Mouse (Mus musculus) gastrocnemius, adult 18-20 months (tissue): Measurements from ENCODE around the gene Fbln7. TPM values are rescaled to one million over a fixed set of nuclear protein-coding genes. Genes with fewer than 3 reads are reported as not detected.
A peak's percentile ranks its signal among the peaks of the same experiment; 100 is the strongest.

Experiments used
- DNase-seq: peaks from one replicate; pipeline ENCODE4 v3.0.0; 2021; ENCODE audit warnings: low spot score
- long read RNA-seq, 2 experiments: library from polyadenylated mRNA; stranded (forward); transcript quantifications; one replicate each; pipeline ENCODE4 v2.0.0; 2021
- total RNA-seq, 2 experiments: library from RNA; stranded (reverse); gene quantifications; 2 replicates each; pipeline ENCODE4 v1.2.3; 2021

Gene Fbln7
- total RNA-seq, result 1 to 10 TPM; 2.0 to 3.1 TPM
- long read RNA-seq, experiment 1, transcript Fbln7-201 (8 exons, 2,905 nt), result major isoform, 6 of 6 reads
- long read RNA-seq, experiment 1, partial matches to known transcripts, result 0 of 6 reads
- long read RNA-seq, experiment 1, other reads (novel, unspliced or antisense), result 0 of 6 reads
- long read RNA-seq, experiment 2, partial matches to known transcripts, result 0 of 2 reads
- long read RNA-seq, experiment 2, other reads (novel, unspliced or antisense), result 0 of 2 reads

DNA sequence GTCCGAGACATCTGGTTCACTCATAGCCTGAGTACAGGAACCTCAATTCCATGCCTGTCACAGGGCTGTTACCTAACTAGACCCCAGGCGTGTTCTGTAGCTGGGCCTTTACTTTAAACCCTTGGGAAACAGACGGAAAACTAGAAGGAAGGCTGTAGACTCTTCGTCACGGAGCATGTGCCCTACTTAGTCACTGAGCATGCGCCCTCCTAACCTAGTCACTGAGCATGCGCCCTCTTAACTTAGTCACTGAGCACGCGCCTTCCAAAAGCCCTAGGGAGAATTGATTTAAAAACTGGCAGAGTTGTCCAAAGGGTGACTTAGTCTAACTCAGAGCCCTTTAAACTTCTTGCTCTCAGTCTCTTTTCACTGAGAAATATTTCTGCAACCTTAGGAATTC is at the start of gene Fbln7:
Fbln7 (plus strand) TSS at position 346 of the 400 bp plus-strand sequence.
- DNase-seq, result no peak

DNA sequence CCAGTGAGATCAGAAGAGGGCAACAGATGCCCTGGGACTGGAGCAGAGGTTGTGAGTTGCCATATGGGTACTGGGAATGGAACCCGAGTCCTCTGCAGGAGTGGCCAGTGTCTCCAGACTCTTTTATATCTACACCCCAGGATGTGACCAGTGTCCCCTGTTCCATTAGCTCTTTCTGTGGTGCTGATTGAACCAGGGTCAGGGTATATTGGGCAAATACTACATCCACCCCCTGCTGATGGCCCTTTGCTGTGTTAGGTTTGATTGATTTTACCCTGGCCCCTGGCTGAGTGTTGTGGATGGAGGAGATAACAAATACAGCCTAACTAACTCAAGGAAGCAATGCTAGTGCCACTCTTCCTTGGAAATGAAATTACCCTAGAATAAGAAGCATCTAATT is 46.5 kb upstream of the Fbln7 start:
- DNase-seq, result no peak

DNA sequence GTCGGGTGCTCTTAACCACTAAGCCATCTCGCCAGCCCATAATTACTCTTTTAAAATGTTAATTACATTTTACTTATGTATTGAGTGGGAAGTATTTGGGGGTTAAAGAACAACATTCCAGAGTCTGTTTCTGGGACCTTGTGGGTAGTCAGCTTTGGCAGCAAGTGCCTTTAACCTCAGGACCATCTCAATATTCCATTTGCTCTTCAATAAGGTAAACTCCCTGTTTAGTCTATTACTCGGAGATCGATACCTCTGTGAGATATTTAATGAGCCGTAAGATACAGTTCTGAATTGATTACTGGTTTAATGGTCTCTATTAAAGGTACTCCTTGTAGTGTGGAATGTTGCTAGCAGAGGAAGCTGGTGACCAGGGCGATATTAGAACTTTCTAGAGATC is 45.9 kb upstream of the Fbln7 start:
- DNase-seq, result no peak

DNA sequence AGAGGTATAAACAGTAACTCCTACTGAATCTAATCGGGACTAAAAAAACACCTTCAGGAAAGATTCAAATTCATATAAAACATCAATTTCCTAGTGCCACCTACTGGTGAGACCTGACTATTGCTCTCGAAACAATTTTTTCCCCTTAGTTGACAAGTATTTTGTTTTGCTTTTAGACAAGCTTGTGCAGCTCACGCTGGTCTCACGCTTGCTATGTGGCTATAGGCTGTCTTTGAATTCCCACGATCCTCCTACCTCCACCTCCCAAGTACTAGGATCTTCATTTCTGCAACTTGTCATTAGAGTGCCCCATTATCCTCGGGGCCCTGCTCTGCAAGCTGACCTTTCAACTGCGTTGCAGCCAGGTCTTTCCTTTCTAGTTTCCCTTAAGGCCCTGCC is 45.4 kb upstream of the Fbln7 start:
- DNase-seq, result peak; percentile 75

DNA sequence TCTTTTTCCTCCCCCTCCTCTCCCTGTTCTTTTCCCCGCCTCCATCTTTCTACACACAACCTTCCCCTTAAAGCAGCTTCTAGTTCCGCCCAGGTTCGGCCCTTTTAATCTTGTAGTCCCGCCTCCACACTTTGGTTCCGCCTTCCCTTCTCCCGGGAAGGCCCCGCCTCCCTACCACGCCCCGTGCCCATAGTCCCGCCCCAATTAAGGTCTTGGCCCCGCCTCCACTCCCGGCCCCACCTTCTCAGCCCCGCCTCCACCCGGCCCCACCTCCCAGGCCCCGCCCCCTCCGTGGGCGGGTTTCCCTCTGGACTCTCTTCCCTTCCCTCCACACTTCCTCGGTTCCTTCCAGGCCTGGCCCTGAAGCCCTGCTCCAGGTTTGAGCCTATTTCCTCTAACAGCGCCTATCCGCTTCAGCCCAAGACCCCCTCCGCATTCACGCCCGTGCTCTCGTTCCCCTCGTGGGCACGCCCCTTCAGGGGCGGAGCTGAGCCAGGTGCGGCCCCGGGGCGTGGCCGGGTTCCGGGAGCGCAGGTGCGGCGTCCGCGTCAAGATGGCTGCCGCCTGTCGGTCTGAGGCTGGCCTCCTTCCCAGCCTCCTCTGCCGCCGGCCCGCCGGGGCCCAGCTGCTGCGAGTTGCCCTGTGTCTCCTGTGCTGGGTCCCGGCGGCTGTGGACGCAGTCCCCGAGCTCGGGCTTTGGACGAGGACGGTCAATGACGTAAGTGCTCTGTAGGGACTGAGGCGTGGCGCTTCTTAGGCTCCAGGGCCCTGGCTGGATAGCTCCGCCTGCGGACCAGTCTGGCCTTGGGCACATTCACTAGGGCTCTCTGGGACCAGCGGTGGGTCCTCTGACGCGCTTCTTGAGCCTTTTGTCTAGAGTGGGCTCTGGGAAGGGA is 44.7 kb upstream of the Fbln7 start, which contains the start of gene Tmem87b:
Tmem87b (plus strand) TSS at position 333 of the 896 bp plus-strand sequence.
- peak; percentile 96 for DNase-seq

DNA sequence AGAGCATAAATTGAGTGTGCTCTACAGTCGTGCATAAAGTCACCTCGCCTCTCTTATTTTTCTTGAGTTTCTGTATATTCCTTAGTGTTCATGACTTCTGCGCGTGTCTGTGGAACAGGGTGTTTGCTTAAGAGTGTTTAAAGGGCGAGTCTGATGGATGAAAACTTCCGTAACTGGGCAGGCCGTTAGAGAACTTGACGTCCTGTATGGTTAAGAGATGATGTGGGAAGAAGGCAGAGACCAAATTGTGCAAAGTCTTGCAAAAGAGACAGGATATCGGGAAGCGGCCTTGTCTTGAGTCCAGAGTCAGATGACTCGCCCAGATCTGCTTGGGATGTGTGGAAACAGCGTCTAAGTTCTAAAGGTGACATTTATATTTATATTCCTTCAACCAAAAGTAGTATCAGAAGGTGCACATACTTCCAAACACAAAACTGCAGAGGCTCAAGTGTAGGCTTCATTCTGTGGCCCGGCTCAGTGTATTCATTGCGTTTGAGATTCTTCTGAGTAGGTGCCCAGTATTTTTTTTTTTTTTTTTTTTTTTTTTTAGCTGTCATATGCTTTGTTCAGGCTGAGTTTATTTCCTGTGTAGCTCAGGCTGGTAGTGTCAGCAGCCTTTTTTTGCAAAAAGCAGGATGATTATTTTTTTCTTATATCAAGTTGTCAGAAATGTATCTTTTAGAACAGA is 43.7 kb upstream of the Fbln7 start:
- DNase-seq, result peak; percentile 18

DNA sequence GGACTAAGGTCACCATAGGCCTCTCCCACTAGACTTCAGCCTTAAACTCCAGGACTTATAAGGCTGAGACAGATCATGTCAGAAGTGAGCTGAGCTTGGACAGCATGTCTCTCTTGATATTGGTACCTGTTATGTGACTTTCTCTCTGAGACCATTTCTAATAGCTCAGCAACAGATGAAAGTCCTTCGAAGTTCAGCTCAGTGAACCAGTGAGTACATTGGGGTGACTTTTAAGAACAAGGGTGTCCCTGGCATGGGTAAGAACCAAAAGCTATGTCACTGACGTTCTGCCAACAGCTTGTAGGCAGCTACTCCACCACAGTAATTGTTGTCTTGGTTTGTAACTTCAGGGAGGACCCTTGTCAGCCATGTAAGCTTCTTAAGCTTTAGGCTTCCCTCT is 42.1 kb upstream of the Fbln7 start:
- DNase-seq, result no peak

DNA sequence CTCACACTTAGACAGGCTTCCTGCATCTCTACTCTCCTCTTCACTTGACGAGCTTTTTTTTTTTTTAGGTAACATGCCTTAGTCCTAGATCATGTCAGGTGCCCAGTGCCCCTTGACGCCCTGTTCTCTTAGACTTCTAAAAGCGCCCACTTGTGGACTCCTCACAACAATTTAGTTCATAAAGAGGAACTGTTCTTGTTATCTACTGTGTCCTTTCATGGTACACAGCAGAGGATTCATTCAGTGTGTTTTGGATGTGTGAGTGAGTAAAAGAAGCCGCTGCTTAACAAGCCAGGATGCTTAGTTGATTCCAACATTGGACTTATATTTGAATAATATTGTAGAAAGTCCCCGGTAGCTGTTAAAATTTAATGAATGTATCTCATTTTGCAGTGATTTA is 38.9 kb upstream of the Fbln7 start:
- DNase-seq, result no peak

DNA sequence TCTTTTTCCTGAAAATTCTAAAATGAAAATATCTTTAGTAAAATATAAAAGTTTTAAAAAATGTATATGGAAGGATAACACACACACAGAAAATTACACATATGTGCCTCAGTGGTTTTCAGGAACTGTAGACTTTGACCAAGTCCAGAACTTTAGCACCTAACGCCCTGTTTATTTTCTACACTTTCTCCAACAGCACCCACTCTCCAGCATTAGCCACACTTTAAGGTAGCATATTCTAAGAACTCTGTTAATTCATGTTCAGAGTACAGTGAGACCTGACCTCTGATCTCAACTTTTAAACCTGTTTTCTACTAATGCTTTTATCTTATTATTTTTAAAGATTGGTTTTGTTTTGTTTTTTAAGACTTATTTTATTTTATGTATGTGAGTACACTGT is 35.0 kb upstream of the Fbln7 start:
- no peak for DNase-seq

DNA sequence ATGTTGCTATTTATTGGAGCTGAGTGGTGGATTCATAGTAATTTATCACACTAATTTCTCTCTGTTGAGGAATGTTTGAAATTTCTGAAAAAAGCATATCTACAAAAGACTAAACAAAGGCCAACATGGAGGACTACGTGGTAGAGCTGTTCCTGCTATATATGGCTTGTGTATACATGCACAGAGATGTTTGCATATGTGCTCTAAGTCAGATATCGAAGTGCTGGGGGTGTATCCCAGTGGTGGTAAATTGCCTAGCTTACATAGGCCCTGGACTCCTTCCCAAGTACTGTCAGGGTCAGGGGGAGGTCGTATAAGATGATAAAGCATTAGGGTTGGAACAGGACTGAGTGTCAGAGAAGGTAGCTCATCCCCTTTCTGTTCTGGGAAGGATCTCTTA is 30.2 kb upstream of the Fbln7 start:
- DNase-seq, result no peak

DNA sequence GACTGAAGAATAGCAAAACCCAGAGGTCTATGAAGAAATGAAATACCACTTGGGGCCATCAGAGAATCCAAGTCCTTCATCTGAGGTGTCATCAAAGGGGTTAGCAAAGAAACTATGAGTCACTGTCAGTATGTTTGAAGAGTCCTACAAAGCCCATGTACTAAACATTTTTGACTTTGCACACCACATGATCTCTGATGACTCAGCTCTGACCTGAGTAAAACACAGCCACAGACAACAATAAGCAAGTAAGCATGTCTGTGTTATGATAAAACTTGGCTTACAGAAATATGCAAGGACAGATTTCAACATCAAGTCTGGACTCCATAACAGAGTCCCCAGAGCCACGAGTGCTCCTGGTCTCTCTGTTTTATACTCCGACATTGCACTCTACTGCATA is 29.7 kb upstream of the Fbln7 start:
- no peak for DNase-seq

DNA sequence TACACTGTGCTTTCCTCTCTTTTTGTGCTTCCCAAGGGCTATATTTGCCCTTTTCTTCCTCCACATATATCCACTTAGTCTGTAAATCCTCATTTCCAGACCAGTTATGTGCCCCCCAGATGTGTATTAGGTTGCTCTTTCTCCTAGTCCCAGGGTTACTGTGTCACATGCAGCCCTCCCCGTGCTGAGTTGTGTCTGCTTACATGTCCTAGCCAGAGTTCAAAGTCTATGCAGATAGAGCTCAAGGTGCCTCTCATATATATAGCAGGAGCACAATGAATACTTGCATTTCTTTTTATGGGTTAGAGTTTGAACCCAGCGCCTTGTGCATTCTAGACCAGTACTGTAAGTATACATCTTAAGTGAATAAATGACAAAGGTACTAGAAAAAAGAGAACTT is 29.3 kb upstream of the Fbln7 start:
- DNase-seq, result no peak

DNA sequence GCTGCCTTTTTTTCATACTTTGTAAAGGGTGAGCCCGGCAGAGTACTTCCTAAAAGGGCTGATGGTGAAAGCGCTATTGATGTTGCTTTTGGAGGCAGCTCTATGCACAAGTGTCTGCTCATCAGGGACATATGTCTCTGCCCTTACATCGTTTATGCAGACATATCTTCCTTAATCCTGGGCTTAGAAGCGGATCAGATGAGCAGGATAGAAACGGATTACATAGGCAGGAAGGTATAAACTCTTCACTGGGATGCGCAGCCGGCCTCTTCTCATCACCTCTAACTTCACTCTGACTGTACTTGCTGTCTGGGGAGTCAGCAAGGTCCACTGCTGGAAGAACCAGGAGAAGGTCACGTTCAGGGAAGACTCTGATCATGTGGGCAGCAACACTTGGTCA is 25.2 kb upstream of the Fbln7 start:
- DNase-seq, result no peak

DNA sequence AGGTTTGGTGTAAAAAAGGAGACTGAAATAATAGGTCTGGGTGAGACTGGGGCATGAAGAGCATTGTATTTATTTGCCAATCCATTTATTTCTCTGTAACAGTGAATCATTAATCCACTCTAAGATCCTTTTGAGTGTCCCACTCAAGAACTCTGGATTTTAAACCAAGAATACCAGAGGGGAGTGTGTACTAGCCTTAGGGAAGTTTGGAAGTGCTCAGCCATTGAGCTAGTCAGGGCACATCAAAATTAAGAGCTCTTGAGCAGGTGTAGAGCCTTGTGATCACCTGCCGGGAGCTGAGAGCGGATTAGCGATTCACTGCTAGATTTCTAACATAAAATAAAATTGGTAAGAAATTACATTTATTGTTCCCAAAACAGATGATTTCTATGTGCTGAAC is 24.2 kb upstream of the Fbln7 start:
- no peak for DNase-seq

DNA sequence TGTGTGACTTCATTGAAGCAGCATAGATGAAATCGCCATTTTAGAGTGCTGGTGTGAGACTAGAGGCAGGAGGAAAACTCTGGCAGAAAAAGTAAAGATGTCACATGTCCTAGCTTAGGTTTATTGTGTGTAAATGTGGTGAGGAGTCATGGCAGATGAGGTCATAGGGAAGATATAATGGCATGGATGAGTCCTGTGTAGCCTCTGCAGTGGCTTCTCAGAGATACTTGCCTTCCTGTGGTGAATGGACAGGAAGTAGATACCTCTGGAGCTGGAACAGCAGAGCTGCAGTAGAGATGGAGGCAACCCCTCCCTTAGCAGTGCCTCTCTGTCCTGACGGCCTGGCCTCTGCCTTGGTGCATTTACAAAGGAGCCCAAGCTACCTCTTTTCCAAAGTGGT is 23.3 kb upstream of the Fbln7 start:
- no peak for DNase-seq

DNA sequence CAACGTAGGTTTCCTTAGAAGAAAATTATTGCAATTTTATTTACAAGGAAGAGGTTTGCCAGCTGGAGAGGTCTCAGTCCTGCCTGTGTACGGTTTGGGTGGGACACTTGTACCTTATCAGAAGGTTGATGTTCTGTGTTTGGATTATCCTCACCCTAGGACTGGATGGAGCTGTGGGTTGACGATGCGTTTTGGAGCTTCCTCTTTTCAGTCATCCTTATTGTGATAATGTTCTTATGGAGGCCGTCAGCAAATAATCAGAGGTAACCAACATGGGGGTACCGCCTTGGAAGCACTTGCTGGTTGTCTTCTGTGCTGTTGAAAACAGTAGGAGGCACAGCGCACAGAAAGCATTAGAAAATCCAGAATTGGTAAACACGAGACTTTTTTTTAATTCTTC is 20.3 kb upstream of the Fbln7 start:
- DNase-seq, result no peak

DNA sequence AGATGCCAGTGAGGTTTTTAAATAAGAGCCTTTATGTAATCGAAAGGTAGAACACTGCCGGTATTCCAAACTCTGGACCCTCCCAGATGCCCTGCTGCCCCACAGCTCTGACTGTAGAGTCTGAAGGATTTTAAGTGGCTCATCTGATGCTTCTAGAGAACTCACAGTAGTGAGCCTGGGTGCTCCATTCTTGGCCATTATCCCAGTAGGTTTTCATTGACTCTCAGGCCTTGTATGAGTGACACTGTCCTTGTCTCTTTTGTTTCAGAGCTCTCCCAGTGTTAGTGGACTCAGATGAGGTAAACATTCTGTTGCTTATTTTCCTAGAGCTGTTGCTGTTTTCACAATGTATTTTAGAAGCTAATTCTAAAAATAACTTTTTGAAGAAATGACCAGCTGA is 12.7 kb upstream of the Fbln7 start:
- DNase-seq, result no peak

DNA sequence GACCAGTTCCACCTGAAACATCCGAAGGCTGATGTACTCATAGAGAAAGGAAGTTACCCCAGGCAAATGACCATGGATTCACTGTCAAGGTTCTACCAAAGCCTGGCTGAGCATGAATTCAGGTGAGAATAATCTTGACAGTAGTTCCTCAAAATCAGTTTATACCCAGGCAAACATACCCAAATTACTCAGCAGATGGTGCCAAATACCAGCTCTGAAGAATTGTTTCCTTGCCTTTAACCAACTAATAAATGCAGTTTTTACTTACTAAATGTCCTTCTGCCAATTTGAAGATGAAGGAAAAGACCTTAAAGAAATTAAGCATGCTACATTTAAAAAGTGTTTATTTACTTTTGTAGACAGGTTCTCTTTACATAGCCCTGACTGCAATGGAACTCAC is 6.1 kb upstream of the Fbln7 start:
- no peak for DNase-seq

DNA sequence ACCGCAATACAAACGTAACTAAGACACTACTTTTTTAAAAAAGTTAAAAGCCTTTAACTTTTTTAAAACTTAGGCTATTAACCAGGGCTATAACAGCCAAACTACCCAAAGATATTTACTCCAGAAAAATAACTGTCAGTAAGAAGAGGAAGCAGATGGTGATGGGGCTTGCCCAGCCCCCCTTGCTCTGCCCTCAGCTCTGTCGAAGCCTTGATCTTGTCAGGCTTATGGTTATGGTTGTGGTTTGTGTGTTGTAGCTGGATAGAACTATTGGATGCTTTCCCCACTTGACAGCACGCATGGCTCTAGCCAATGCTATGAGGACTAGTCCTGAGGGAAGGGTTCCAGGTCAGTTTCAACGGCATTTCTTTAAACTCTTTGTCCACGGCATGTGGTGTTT is 3.8 kb upstream of the Fbln7 start:
- DNase-seq, result no peak

DNA sequence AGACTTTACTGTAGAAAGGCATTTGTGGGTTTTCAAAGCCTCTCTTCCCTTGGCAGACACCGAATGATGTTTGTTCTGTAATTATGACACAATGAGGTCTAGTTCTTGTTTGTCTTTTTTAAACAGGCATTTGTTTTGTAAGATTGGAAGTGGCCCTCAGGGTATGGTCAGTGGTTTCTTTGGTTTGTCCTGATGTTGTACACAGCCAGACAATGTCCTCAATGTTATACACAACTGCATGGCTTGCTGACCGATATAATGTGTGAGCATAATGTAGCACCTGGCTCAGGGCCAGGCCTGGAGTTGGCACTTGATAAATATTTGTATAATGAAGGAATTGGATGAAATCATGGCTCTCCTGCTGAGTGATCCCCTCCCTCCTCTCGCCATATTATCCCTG is 2.9 kb upstream of the Fbln7 start:
- no peak for DNase-seq

DNA sequence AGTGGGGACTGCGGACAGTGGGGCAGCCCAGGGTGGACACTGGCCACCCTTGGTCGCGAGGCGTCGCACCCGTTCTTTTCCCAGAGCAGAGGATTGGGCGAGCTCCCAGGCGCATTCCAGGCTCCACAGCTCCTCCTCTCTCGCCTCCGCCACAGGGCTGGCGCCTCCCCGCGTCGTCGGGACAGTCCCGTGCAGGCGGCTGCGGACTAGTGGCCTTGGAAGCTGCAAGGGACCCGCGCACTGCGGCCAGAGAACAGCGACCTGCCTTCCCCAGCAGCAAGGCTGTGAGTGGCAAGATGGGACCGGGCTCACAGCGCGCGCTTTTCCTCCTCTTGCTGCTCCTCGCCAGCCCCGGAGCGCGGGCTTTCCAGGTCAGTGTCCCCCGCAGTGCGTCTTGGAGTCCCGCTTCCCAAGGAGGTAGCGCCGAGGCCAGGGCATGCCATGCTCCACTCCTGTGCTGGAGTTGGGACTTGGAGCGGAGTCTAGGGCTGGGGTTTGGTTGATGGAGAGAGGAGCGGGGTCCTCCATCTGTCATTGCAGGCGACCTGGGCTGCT is 1.1 kb downstream of the Fbln7 start:
- peak; percentile 45 for DNase-seq

DNA sequence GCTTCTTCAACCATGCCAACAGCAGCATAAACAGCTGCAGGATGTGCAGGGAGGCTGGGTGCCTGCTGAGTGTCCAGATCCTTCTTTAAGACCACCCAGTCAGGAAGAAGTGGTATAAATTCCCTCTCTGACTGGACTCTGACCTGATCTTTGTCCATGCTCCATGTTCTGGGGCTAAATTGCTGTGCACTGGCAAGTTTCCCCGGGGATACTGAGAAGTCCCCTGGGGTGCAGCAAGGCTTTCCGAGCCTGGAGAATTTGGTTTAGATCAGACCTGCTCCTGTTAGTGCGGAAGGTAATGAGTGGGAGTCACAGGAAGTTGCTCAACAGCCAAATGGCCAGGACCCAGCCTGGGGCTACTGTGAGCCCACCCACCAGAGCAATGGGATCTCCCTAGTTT is 2.3 kb downstream of the Fbln7 start:
- DNase-seq, result no peak
